Mouse (Mus musculus): ENCODE results near the gene Heatr5a.

Heatr5a gene

GRCm38 (mm10) chr12:51847953-51848680, 123.0 kb downstream of the Heatr5a start:
- DNase-seq (ENCODE audit: low spot score in 2 of 2) = no peak

DNA sequence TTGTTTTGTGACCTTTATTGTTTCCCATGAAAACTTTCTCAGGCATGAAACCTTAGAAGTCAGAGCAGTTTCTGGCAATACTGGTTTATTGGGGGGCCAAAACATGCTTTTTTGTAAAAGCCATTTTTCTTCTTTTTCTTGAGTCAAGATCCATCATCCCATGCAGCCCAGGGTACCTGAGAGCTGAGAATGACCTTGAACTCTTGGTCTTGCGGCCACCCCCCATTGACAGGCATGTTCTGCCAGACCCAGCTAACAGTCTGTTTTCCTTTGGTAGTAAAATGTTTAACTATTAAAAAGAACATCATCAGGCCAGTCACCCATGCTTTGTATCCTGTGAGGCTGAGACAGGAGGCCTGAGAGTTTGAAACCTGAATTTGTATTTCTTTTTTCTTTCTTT, 125.9 kb downstream of the Heatr5a start:
- no peak for DNase-seq (ENCODE audit: low spot score in 2 of 2)

GRCm38 (mm10) chr12:51844771-51845256, 126.3 kb downstream of the Heatr5a start:
- peak; percentile 83 to 87 for DNase-seq (ENCODE audit: low spot score in 2 of 2)

- no peak for DNase-seq (ENCODE audit: low spot score in 2 of 2)
These were observed 127.3 kb downstream of the Heatr5a start for GRCm38 (mm10) chr12:51843576-51844520.

GRCm38 (mm10) chr12:51842081-51842864, 128.8 kb downstream of the Heatr5a start:
- no peak for DNase-seq (ENCODE audit: low spot score in 2 of 2)

DNA sequence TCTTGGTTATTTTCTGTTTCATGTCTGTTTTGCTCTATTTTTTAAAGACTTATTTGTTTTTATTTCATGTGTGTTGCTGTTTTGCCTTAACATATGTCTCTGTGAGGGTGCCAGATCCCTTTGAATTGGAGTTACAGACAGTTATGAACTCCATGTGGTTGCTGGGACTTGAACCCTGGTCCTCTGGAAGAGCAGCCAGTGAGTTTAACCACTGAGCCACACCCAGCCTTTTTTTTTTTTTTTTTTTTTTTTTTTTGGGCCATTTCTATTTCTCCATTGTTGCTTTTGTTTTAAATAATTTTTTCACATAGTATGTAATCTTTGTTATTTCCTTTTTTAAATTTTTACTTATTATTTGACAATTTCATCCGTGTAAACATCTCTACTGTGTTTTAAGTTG, 131.3 kb downstream of the Heatr5a start:
- DNase-seq (ENCODE audit: low spot score in 2 of 2) = no peak

GRCm38 (mm10) chr12:51835219-51835618, 135.9 kb downstream of the Heatr5a start:
- DNase-seq (ENCODE audit: low spot score in 2 of 2) = no peak

DNA sequence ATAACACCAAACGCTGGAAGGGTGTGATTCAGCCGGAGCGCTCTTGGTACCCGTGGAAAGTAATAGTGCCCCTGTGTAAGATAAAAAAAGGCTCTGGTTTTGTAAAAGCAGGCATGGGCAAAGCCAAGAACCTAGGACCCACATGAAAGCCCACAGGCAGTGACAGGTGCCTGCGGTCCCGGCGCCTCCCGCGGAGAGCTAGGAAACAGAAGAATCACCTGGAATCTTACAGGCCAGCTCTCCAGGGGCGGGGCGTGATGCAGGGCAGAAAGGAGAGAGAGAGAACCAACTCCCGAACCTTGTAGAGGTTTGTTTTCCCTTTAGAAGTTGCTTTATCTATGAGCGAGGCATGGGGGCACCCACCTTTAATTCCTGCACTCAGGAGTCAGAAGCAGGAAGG, 139.2 kb downstream of the Heatr5a start:
- DNase-seq (ENCODE audit: low spot score in 2 of 2) = no peak

DNA sequence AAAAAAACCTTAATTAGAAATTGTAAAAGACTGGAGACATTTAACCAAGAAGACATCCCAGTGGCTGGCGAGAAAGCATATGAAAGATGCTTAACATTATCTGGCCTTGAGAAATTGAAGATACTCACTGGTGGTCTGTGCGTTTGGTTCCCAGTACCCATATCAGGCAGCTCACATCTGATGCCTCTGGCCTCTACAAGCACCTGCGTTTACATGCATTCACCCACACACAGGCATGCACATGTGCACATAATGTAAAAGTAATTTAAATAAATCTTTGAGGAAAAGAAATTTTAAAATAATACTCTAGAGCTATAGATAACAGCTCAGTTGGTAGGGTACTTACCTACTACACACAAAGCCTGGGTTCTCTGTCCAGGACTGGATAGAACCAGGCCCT, 139.8 kb downstream of the Heatr5a start:
- DNase-seq (ENCODE audit: low spot score in 2 of 2) = no peak

- DNase-seq (ENCODE audit: low spot score in 2 of 2) = no peak
These were observed 140.4 kb downstream of the Heatr5a start for GRCm38 (mm10) chr12:51830671-51831070.

DNA sequence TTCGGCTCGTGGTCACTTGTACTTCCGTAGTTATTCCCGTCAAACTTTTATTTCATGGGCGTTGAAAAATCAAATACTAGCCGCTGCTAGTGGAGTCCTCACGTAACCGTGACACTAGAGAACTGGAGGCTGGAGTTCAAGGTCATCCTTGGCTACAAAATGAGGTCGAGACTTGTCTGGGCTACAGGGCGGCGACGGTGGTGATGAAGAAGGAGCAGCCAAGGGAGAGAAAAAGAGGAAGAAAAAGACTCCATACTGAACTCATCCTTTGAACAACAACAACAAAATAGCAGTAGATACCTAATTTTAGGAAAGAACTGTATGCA, 141.1 kb downstream of the Heatr5a start:
- DNase-seq (ENCODE audit: low spot score in 2 of 2) = peak in 1 of 2 experiments; percentile 9

GRCm38 (mm10) chr12:51829290-51830076, 141.6 kb downstream of the Heatr5a start, which contains the start of gene Hectd1:
Hectd1 (minus strand) TSS chr12:51829536.
- DNase-seq (ENCODE audit: low spot score in 2 of 2) = peak; percentile 82 to 83

GRCm38 (mm10) chr12:51828716-51829289, 142.3 kb downstream of the Heatr5a start:
- DNase-seq (ENCODE audit: low spot score in 2 of 2) = peak; percentile 69 to 75

DNA sequence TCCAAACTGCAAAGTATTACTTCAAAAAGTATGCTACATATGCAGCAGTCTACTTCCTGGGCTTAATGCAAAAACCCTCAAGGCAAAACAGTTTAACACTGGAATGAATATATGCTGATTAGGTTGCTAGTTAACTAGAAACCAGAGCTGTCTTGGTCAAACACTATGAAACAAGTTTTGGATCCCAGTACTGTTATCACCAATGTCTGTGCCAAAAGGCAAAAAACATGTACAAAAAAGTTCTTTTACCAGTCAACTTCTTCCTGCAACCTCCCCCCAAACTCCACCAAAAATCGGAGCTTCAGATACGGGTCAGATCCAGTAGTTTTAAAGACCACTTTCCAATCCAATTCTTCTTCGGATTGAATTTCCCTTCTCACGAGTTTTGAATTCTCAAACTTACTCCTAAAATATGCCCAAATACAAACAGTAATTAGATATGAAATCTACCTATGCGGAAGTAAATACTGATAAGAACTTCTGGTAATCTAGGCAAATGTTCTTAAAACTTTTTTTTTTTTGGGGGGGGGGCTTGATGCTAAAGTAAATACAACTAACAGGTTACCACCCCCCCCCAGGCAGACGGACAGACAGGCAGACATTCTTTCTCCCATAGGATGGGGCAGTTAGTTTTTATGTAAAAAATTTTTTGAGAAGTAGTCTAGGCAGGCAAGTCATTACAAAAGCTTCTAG, 143.0 kb downstream of the Heatr5a start:
- no peak for DNase-seq (ENCODE audit: low spot score in 2 of 2)

Measured in thymus, postnatal 10 days (tissue).